Mouse (Mus musculus) C2C12 (cell line): ENCODE measurements around the gene Wt1. TPM values are rescaled to one million over a fixed set of nuclear protein-coding genes. Genes with fewer than 3 reads are reported as not detected.
A peak's percentile ranks its signal among the peaks of the same experiment; 100 is the strongest.

Source experiments
- H3K27me3 ChIP-seq: one replicate; pipeline ENCODE4 v1.6.1; 2011; ENCODE audit not compliant: control insufficient read depth, insufficient read depth, insufficient read length
- H3K36me3 ChIP-seq: one replicate; pipeline ENCODE4 v1.6.1; 2011; ENCODE audit not compliant: control insufficient read depth, insufficient read depth
- H3K4me3 ChIP-seq: one replicate; pipeline ENCODE4 v1.5.1; 2011; ENCODE audit warnings: mild to moderate bottlenecking, control low read depth; ENCODE audit not compliant: poor library complexity, insufficient read depth, severe bottlenecking
- H3K79me2 ChIP-seq: one replicate; pipeline ENCODE4 v1.6.1; 2011; ENCODE audit not compliant: control insufficient read depth, insufficient read depth
- H3K79me3 ChIP-seq: one replicate; pipeline ENCODE4 v1.6.1; 2011; ENCODE audit warnings: low read depth, control low read depth
- H3ac ChIP-seq: one replicate; pipeline ENCODE3; 2011; ENCODE audit warnings: low read depth; ENCODE audit not compliant: control insufficient read depth, insufficient read length
- CEBPB ChIP-seq: IDR thresholded peaks from one replicate; pipeline ENCODE4 v1.6.1; 2011; ENCODE audit warnings: low read depth, mild to moderate bottlenecking, control low read depth, moderate library complexity
- CTCF ChIP-seq: IDR thresholded peaks from one replicate; pipeline ENCODE4 v1.5.1; 2011; ENCODE audit not compliant: control insufficient read depth, insufficient read depth, insufficient read length
- FOSL1 ChIP-seq: IDR thresholded peaks from one replicate; pipeline ENCODE4 v1.8.0; 2011; ENCODE audit warnings: mild to moderate bottlenecking, low read length; ENCODE audit not compliant: poor library complexity, insufficient read depth, severe bottlenecking
- MAX ChIP-seq: IDR thresholded peaks from one replicate; pipeline ENCODE4 v1.6.1; 2011; ENCODE audit warnings: mild to moderate bottlenecking, control low read depth
- MYOD1 ChIP-seq: IDR thresholded peaks from one replicate; pipeline ENCODE4 v1.6.1; 2011; ENCODE audit warnings: low read depth; ENCODE audit not compliant: control insufficient read depth, insufficient read length
- MYOG ChIP-seq: IDR thresholded peaks from one replicate; pipeline ENCODE4 v1.6.1; 2011; ENCODE audit not compliant: control insufficient read depth, insufficient read length; ENCODE audit errors: extremely low read depth
- USF1 ChIP-seq: IDR thresholded peaks from one replicate; pipeline ENCODE4 v1.6.1; 2011; ENCODE audit warnings: low read depth, mild to moderate bottlenecking, control low read depth, moderate library complexity
- polyA plus RNA-seq: library from polyadenylated mRNA; unstranded; fragments of >200 nt; fragmentation: generic; extraction: Trizol; gene quantifications from one replicate; pipeline ENCODE4 v1.2.1, GENCODE M21; 2012; ENCODE audit warnings: missing spikeins

The Wt1 gene
- polyA plus RNA-seq, 1 experiment: not detected

- Histone ChIP-seq H3K27me3 (peaks cover 68% of the 10 kb centered on the region), H3K79me3 (no peaks in the 10 kb centered on the region), H3K36me3 (no peaks in the 10 kb centered on the region), H3K4me3 (no peak overlapping the region), H3ac (no peak overlapping the region), H3K79me2 (no peaks in the 10 kb centered on the region)
- TF ChIP-seq CTCF: no peak
- TF ChIP-seq MYOD1: no peak
- no peak for TF ChIP-seq MAX
- TF ChIP-seq CEBPB: no peak
- TF ChIP-seq FOSL1: no peak
- no peak for TF ChIP-seq MYOG
- no peak for TF ChIP-seq USF1
Observed at GRCm38 (mm10) chr2:105131811-105132100, 5.4 kb downstream of the Wt1 start.

GRCm38 (mm10) chr2:105132300-105132699 lies 6.0 kb downstream of the Wt1 start:
- Histone ChIP-seq H3K27me3 (peaks cover 72% of the 10 kb centered on the region), H3K79me2 (no peaks in the 10 kb centered on the region), H3ac (no peak overlapping the region), H3K4me3 (no peak overlapping the region), H3K36me3 (no peaks in the 10 kb centered on the region), H3K79me3 (no peaks in the 10 kb centered on the region)
- TF ChIP-seq CTCF (no peak), MYOD1 (no peak), CEBPB (no peak), FOSL1 (no peak), MYOG (no peak), USF1 (no peak)

- Histone ChIP-seq H3K27me3 (peaks cover 66% of the 10 kb centered on the region), H3K79me2 (no peaks in the 10 kb centered on the region), H3K4me3 (no peak overlapping the region)
Observed at GRCm38 (mm10) chr2:105132933-105133795, 6.8 kb downstream of the Wt1 start.

GRCm38 (mm10) chr2:105134296-105134695 lies 8.0 kb downstream of the Wt1 start:
- Histone ChIP-seq H3K79me2 (no peaks in the 10 kb centered on the region), H3K79me3 (no peaks in the 10 kb centered on the region), H3K27me3 (peaks cover 71% of the 10 kb centered on the region), H3K36me3 (no peaks in the 10 kb centered on the region), H3ac (no peak overlapping the region), H3K4me3 (no peak overlapping the region)
- TF ChIP-seq USF1 (no peak), MAX (no peak), MYOD1 (no peak), CTCF (no peak), MYOG (no peak), CEBPB (no peak), FOSL1 (no peak)

More at GRCm38 (mm10) chr2:105132933-105133795, 6.8 kb downstream of the Wt1 start:
- Histone ChIP-seq H3ac (no peak overlapping the region), H3K79me3 (no peaks in the 10 kb centered on the region), H3K36me3 (no peaks in the 10 kb centered on the region)
- TF ChIP-seq CEBPB: no peak
- no peak for TF ChIP-seq MYOG
- TF ChIP-seq CTCF: no peak

- Histone ChIP-seq H3K79me3 (no peaks in the 10 kb centered on the region), H3ac (no peak overlapping the region), H3K4me3 (no peak overlapping the region), H3K27me3 (peaks cover 49% of the 10 kb centered on the region), H3K79me2 (no peaks in the 10 kb centered on the region), H3K36me3 (no peaks in the 10 kb centered on the region)
- TF ChIP-seq USF1: no peak
- TF ChIP-seq MAX: no peak
- TF ChIP-seq CTCF: no peak
- TF ChIP-seq MYOD1: no peak
- no peak for TF ChIP-seq MYOG
- TF ChIP-seq CEBPB: no peak
- no peak for TF ChIP-seq FOSL1
Observed at GRCm38 (mm10) chr2:105139471-105139870, 13.1 kb downstream of the Wt1 start.

- Histone ChIP-seq H3K79me3 (no peaks in the 10 kb centered on the region), H3K79me2 (no peaks in the 10 kb centered on the region), H3ac (no peak overlapping the region), H3K27me3 (peaks cover 35% of the 10 kb centered on the region), H3K4me3 (no peak overlapping the region), H3K36me3 (no peaks in the 10 kb centered on the region)
- TF ChIP-seq CEBPB (peak; percentile 29), USF1 (no peak)
Observed at GRCm38 (mm10) chr2:105141371-105141770, 15.0 kb downstream of the Wt1 start.
